Mouse (Mus musculus) limb, embryonic 14.5 days (tissue): ENCODE measurements around the gene Loxl1. TPM values are rescaled to one million over a fixed set of nuclear protein-coding genes. Genes with fewer than 3 reads are reported as not detected.

Experiments used
- ATAC-seq: fragments of 200-750 bp; cut with Nextera tagmentation; 2 replicates; pipeline ENCODE4 v1.8.0; 2017; ENCODE audit warnings: low read depth, moderate number of reproducible peaks, moderate TSS enrichment; ENCODE audit not compliant: low FRiP score
- DNase-seq: peaks from one replicate; pipeline ENCODE4 v3.0.0-alpha.2; 2015; ENCODE audit warnings: low spot score
- H3K27ac ChIP-seq: fragments of 300-500 bp; sonication (generic); replicated peaks from 2 replicates; pipeline ENCODE4 v1.5.1; 2014; ENCODE audit warnings: low read depth, mild to moderate bottlenecking, low read length, moderate library complexity, mixed read lengths
- H3K27me3 ChIP-seq: fragments of 300-500 bp; sonication (generic); 2 replicates; pipeline ENCODE4 v1.6.1; 2014; ENCODE audit warnings: low read length, mixed read lengths; ENCODE audit not compliant: control insufficient read depth, insufficient read depth
- H3K36me3 ChIP-seq: fragments of 300-500 bp; sonication (generic); 2 replicates; pipeline ENCODE4 v1.6.1; 2014; ENCODE audit warnings: mild to moderate bottlenecking, low read length, moderate library complexity, mixed read lengths; ENCODE audit not compliant: control insufficient read depth, insufficient read depth
- H3K4me1 ChIP-seq: fragments of 300-500 bp; sonication (generic); 2 replicates; pipeline ENCODE4 v1.6.1; 2014; ENCODE audit warnings: antibody characterized with exemption, low read length, mixed read lengths; ENCODE audit not compliant: control insufficient read depth, insufficient read depth
- H3K4me2 ChIP-seq: fragments of 300-500 bp; sonication (generic); replicated peaks from 2 replicates; pipeline ENCODE4 v1.6.1; 2014; ENCODE audit warnings: low read depth, mild to moderate bottlenecking, low read length, moderate library complexity; ENCODE audit not compliant: severe bottlenecking
- H3K4me3 ChIP-seq: fragments of 300-500 bp; sonication (generic); replicated peaks from 2 replicates; pipeline ENCODE4 v1.5.1; 2014; ENCODE audit warnings: low read length
- H3K9ac ChIP-seq: fragments of 300-500 bp; sonication (generic); 2 replicates; pipeline ENCODE4 v1.6.1; 2014; ENCODE audit warnings: mild to moderate bottlenecking, low read depth, low read length, moderate library complexity; ENCODE audit not compliant: severe bottlenecking
- H3K9me3 ChIP-seq: fragments of 300-500 bp; sonication (generic); 2 replicates; pipeline ENCODE4 v1.6.1; 2016; ENCODE audit warnings: low read length; ENCODE audit not compliant: control insufficient read depth
- POLR2A ChIP-seq: fragments of 200-500 bp; IDR thresholded peaks from 2 replicates; pipeline ENCODE4 v1.8.0; 2012; ENCODE audit warnings: inconsistent platforms, mild to moderate bottlenecking, moderate library complexity, borderline replicate concordance; ENCODE audit not compliant: insufficient read depth, insufficient read length; ENCODE audit errors: extremely low read depth
- WGBS: fragments of 180-500 bp; shearing (Covaris S2); extraction: QIAGEN DNeasy Blood & Tissue Kit; methylation state at CpG from one replicate; pipeline ENCODE4 v1.1.7; 2014; 5-methylcytosine and 5-hydroxymethylcytosine counted together
- polyA plus RNA-seq, 2 experiments: library from polyadenylated mRNA; depleted of rRNA in 1 of 2; stranded (reverse) in 1 of 2; unstranded in 1 of 2; fragments of >200 nt; fragmentation: Nextera tagmentation in 1 of 2; extraction: Ambion mirVana in 1 of 2; gene quantifications; 2 replicates each; pipeline versions ENCODE4 v1.2.1 to v1.2.3; 2012 to 2014

Loxl1 gene
- polyA plus RNA-seq, 2 experiments, result 80.7 to 86.6 TPM

GRCm38 (mm10) chr9:58283431-58283830, 29.6 kb downstream of the Loxl1 start:
- H3K36me3 ChIP-seq, result peaks cover 10% of the 10 kb centered on the region
- H3K4me2 ChIP-seq, result no peak overlapping the region
- H3K9me3 ChIP-seq, result no peaks in the 10 kb centered on the region
- peak; percentile 40 for DNase-seq
- H3K4me3 ChIP-seq, result no peak overlapping the region
- no peaks in the 10 kb centered on the region for H3K27me3 ChIP-seq
- H3K9ac ChIP-seq, result no peak overlapping the region
- no peaks in the 10 kb centered on the region; the same call in 1 of the 2 replicates for H3K4me1 ChIP-seq
- peak; percentile 30; the same call in 1 of the 2 replicates for ATAC-seq
- WGBS, result 45% methylated on average over 7 of the region's 7 CpGs
- TF ChIP-seq POLR2A, result no peak
- no peak overlapping the region for H3K27ac ChIP-seq

GRCm38 (mm10) chr9:58281597-58281996, 31.4 kb downstream of the Loxl1 start:
- Histone ChIP-seq H3K27ac (no peak overlapping the region), H3K9ac (no peak overlapping the region), H3K27me3 (no peaks in the 10 kb centered on the region), H3K4me3 (no peak overlapping the region), H3K36me3 (no peaks in the 10 kb centered on the region), H3K4me1 (no peaks in the 10 kb centered on the region; the same call in 1 of the 2 replicates), H3K4me2 (no peak overlapping the region), H3K9me3 (no peaks in the 10 kb centered on the region)
- WGBS, result 54% methylated on average over 3 of the region's 3 CpGs
- TF ChIP-seq POLR2A, result no peak
- ATAC-seq, result no peak
- no peak for DNase-seq

- ATAC-seq (peak; percentile 66), DNase-seq (peak; percentile 86)
- Histone ChIP-seq H3K9me3 (no peaks in the 10 kb centered on the region), H3K9ac (no peak overlapping the region), H3K27ac (no peak overlapping the region), H3K4me2 (no peak overlapping the region), H3K27me3 (no peaks in the 10 kb centered on the region), H3K36me3 (no peaks in the 10 kb centered on the region), H3K4me1 (peaks cover 5% of the 10 kb centered on the region), H3K4me3 (no peak overlapping the region)
- WGBS, result 36% methylated on average over 9 of the region's 9 CpGs
- TF ChIP-seq POLR2A, result no peak
These were observed 32.5 kb downstream of the Loxl1 start for GRCm38 (mm10) chr9:58280259-58281109.

GRCm38 (mm10) chr9:58279780-58280179, 33.2 kb downstream of the Loxl1 start:
- Histone ChIP-seq H3K36me3 (no peaks in the 10 kb centered on the region), H3K9me3 (no peaks in the 10 kb centered on the region), H3K4me1 (peaks cover 12% of the 10 kb centered on the region), H3K27me3 (no peaks in the 10 kb centered on the region), H3K27ac (no peak overlapping the region), H3K9ac (no peak overlapping the region), H3K4me2 (no peak overlapping the region), H3K4me3 (no peak overlapping the region)
- DNase-seq (no peak), ATAC-seq (no peak)
- TF ChIP-seq POLR2A, result no peak
- 75% methylated on average over 5 of the region's 5 CpGs for WGBS

GRCm38 (mm10) chr9:58278821-58279723, 33.9 kb downstream of the Loxl1 start:
- Histone ChIP-seq H3K9me3 (no peaks in the 10 kb centered on the region), H3K27ac (no peak overlapping the region), H3K4me2 (no peak overlapping the region), H3K4me3 (no peak overlapping the region), H3K4me1 (peaks cover 18% of the 10 kb centered on the region), H3K9ac (no peak overlapping the region), H3K36me3 (no peaks in the 10 kb centered on the region), H3K27me3 (no peaks in the 10 kb centered on the region)
- ATAC-seq (no peak), DNase-seq (no peak)
- WGBS, result 54% methylated on average over 4 of the region's 4 CpGs
- no peak for TF ChIP-seq POLR2A
